Mouse (Mus musculus) neutrophil, adult 65 days (primary cell): ENCODE measurements around the gene Gm17455. TPM values are rescaled to one million over a fixed set of nuclear protein-coding genes. Genes with fewer than 3 reads are reported as not detected.

ENCODE experiments used
- total RNA-seq: library from RNA; stranded (reverse); gene quantifications from 2 replicates; pipeline ENCODE4 v1.2.4, GENCODE M21; 2023

The Gm17455 gene
- total RNA-seq: 2.9 and 6.6 TPM in 2 replicates

DNA sequence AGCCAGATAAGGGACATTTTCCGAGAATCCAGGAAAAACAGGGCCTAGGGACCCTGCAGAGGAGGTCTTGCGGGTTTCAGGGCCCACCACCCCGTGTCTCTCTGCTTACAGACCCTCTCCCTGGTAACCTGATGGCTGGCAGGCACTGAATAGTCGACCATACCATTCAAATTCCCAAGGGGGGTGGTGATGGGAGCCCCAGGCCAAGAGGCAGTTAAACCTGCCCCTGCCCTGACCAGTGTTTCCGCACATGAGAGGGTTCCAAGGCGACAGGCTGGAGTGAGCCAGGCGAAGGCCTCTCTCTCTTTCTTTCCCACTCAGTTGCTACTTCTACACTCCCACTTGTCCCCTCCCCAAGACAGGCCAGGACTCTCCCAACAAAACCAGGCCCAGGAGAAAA is at the start of gene Gm17455:
TSS of gene Gm17455 (plus strand) at position 278 of the 400 bp plus-strand sequence.

Other genes with a start within 250 kb of the Gm17455 start
- gene Chst3, start 180.5 kb upstream of the Gm17455 start, total RNA-seq: 0.25 and 2.0 TPM in 2 replicates
- gene Psap, start 122.1 kb upstream of the Gm17455 start, total RNA-seq: 1,519 and 1,595 TPM in 2 replicates
- gene Vsir, start 52.9 kb upstream of the Gm17455 start, total RNA-seq: 566 and 757 TPM in 2 replicates